Mouse (Mus musculus) right cerebral cortex, adult 18-20 months (tissue): ENCODE measurements around the gene Npdc1.

ENCODE experiments used
- DNase-seq: peaks from one replicate; pipeline ENCODE4 v3.0.0; 2022; ENCODE audit warnings: mixed read lengths

Npdc1 gene

GRCm38 (mm10) chr2:25399051-25399450, at the start of gene Npdc1:
Gene Npdc1, plus strand, starts transcription at chr2:25399351.
- DNase-seq: no peak

GRCm38 (mm10) chr2:25349499-25349898, 49.7 kb upstream of the Npdc1 start:
- no peak for DNase-seq

GRCm38 (mm10) chr2:25350701-25351100, 48.5 kb upstream of the Npdc1 start:
- no peak for DNase-seq

- DNase-seq: no peak
Observed at GRCm38 (mm10) chr2:25354211-25354610, 44.9 kb upstream of the Npdc1 start.

GRCm38 (mm10) chr2:25355419-25356066, 43.6 kb upstream of the Npdc1 start:
- no peak for DNase-seq

- peak; percentile 88 for DNase-seq
Observed at GRCm38 (mm10) chr2:25356208-25357079, 42.7 kb upstream of the Npdc1 start, which contains the start of gene Dpp7. Gene Dpp7, minus strand, starts transcription at chr2:25356359.

- DNase-seq: no peak
Observed at GRCm38 (mm10) chr2:25359848-25360247, 39.3 kb upstream of the Npdc1 start.

- no peak for DNase-seq
Observed at GRCm38 (mm10) chr2:25363478-25364178, 35.5 kb upstream of the Npdc1 start.

GRCm38 (mm10) chr2:25364313-25364712, 34.8 kb upstream of the Npdc1 start:
- no peak for DNase-seq

GRCm38 (mm10) chr2:25364761-25365090, 34.4 kb upstream of the Npdc1 start:
- DNase-seq: no peak

GRCm38 (mm10) chr2:25365091-25365761, 33.9 kb upstream of the Npdc1 start, which contains the start of gene Uap1l1:
Gene Uap1l1, minus strand, starts transcription at chr2:25365682.
- peak; percentile 66 for DNase-seq

- DNase-seq: no peak
Observed at GRCm38 (mm10) chr2:25369996-25370395, 29.2 kb upstream of the Npdc1 start.

GRCm38 (mm10) chr2:25371764-25372643, 27.1 kb upstream of the Npdc1 start, which contains the start of gene Sapcd2:
Gene Sapcd2, plus strand, starts transcription at chr2:25372321.
- DNase-seq: peak; percentile 92

GRCm38 (mm10) chr2:25372644-25373391, 26.3 kb upstream of the Npdc1 start:
- DNase-seq: no peak

GRCm38 (mm10) chr2:25373431-25373830, 25.7 kb upstream of the Npdc1 start:
- DNase-seq: no peak

- DNase-seq: peak; percentile 48
Observed at GRCm38 (mm10) chr2:25376589-25376988, 22.6 kb upstream of the Npdc1 start.

GRCm38 (mm10) chr2:25384492-25384891, 14.7 kb upstream of the Npdc1 start:
- no peak for DNase-seq

- no peak for DNase-seq
Observed at GRCm38 (mm10) chr2:25391266-25391665, 7.9 kb upstream of the Npdc1 start.

- no peak for DNase-seq
Observed at GRCm38 (mm10) chr2:25394281-25395221, 4.6 kb upstream of the Npdc1 start.
